Mouse (Mus musculus) heart, adult 10 weeks (tissue): ENCODE data around the gene Olfr668. TPM values are rescaled to one million over a fixed set of nuclear protein-coding genes. Genes with fewer than 3 reads are reported as not detected.

Experiments
- polyA plus RNA-seq: library from polyadenylated mRNA; stranded (reverse); fragments of 350-450 nt; fragmentation: Illumina TruSeq; extraction: RNeasy Lipid Tissue Mini Kit (QIAGEN cat#74804); gene quantifications from one replicate; pipeline ENCODE4 v1.2.3, GENCODE M21; 2014; ENCODE audit warnings: low read depth, low replicate concordance

Gene Olfr668
- polyA plus RNA-seq, result not detected

GRCm38 (mm10) chr7:104927957-104928356, at the start of gene Olfr668:
Olfr668 (minus strand) TSS chr7:104928057.

GRCm38 (mm10) chr7:104962520-104962919, 34.7 kb upstream of the Olfr668 start, which contains the start of gene Olfr670:
Olfr670 (minus strand) TSS chr7:104962620.

GRCm38 (mm10) chr7:104933940-104934339, 6.1 kb upstream of the Olfr668 start, which contains the start of gene Olfr669:
Olfr669 (plus strand) TSS chr7:104934240.

GRCm38 (mm10) chr7:104921382-104921781, 6.5 kb downstream of the Olfr668 start, which contains the start of gene Olfr667:
Olfr667 (minus strand) TSS chr7:104921482.

GRCm38 (mm10) chr7:104895852-104896251, 32.0 kb downstream of the Olfr668 start, which contains the start of gene Olfr666:
Olfr666 (minus strand) TSS chr7:104895952.

GRCm38 (mm10) chr7:104877731-104878130, 50.1 kb downstream of the Olfr668 start, which contains the start of gene Olfr665:
Olfr665 (plus strand) TSS chr7:104878031.

Other genes with a start within 250 kb of the Olfr668 start
- not detected for gene Olfr661, start 241.6 kb downstream of the Olfr668 start, polyA plus RNA-seq
- not detected for gene Usp17le, start 150.6 kb downstream of the Olfr668 start, polyA plus RNA-seq
- not detected for gene Usp17lb, start 85.5 kb downstream of the Olfr668 start, polyA plus RNA-seq
- not detected for gene Usp17la, start 71.0 kb downstream of the Olfr668 start, polyA plus RNA-seq
- gene Olfr665, start 50.0 kb downstream of the Olfr668 start, polyA plus RNA-seq, result not detected
- not detected for gene Olfr666, start 32.1 kb downstream of the Olfr668 start, polyA plus RNA-seq
- not detected for gene Olfr667, start 6.6 kb downstream of the Olfr668 start, polyA plus RNA-seq
- not detected for gene Olfr669, start 6.2 kb upstream of the Olfr668 start, polyA plus RNA-seq
- not detected for gene Olfr670, start 34.6 kb upstream of the Olfr668 start, polyA plus RNA-seq
- not detected for gene Olfr671, start 51.1 kb upstream of the Olfr668 start, polyA plus RNA-seq
- not detected for gene Olfr672, start 74.0 kb upstream of the Olfr668 start, polyA plus RNA-seq
- not detected for gene Olfr675, start 100.4 kb upstream of the Olfr668 start, polyA plus RNA-seq
- gene Olfr676, start 104.6 kb upstream of the Olfr668 start, polyA plus RNA-seq, result not detected
- not detected for gene Olfr677, start 123.3 kb upstream of the Olfr668 start, polyA plus RNA-seq
- gene Olfr678, start 136.4 kb upstream of the Olfr668 start, polyA plus RNA-seq, result not detected
- gene Olfr679, start 153.1 kb upstream of the Olfr668 start, polyA plus RNA-seq, result not detected
- not detected for gene Olfr680-ps1, start 164.8 kb upstream of the Olfr668 start, polyA plus RNA-seq
- gene Olfr681, start 188.8 kb upstream of the Olfr668 start, polyA plus RNA-seq, result not detected
- not detected for gene Olfr683, start 219.0 kb upstream of the Olfr668 start, polyA plus RNA-seq
- gene Olfr684, start 235.6 kb upstream of the Olfr668 start, polyA plus RNA-seq, result not detected